21 mouse cellular contexts compared by ENCODE assay signal in genomic region chr6:83208050-83208400, GRCm38 (mm10). TPM values are rescaled to one million over a fixed set of nuclear protein-coding genes. Genes with fewer than 3 reads are reported as not detected.
"Had no signal": no experiment of that assay in that cellular context is flagged by ENCODE, and none has a peak within 500 bp of the region (broad histone marks: within the 10 kb centered on the region; RNA-seq: fewer than 3 reads in every experiment).

No protein-coding gene starts in this region.

- ATAC-seq: midbrain, embryonic 16.5 days had no signal

- DNase-seq: lung, adult 18-20 months; lung, embryonic 14.5 days; lung, postnatal 10 days; lung, postnatal 4 days; midbrain, embryonic 14.5 days; right cerebral cortex, postnatal 14 days; spleen, adult 18-20 months; thymus, adult 2 months; thymus, postnatal 25 days; thymus, postnatal 4 days had no signal

- H3K27me3 ChIP-seq: midbrain, embryonic 12.5 days; neural tube, embryonic 12.5 days; stomach, embryonic 15.5 days had no signal

- H3K27ac ChIP-seq: liver, embryonic 14.5 days; midbrain, embryonic 10.5 days; midbrain, embryonic 12.5 days; neural tube, embryonic 12.5 days; stomach, embryonic 15.5 days had no signal

- H3K4me2 ChIP-seq: lung, embryonic 14.5 days; midbrain, embryonic 12.5 days; neural tube, embryonic 12.5 days; stomach, embryonic 15.5 days had no signal

- H3K9ac ChIP-seq: liver, embryonic 14.5 days; lung, embryonic 14.5 days; midbrain, embryonic 12.5 days; neural tube, embryonic 12.5 days; stomach, embryonic 15.5 days had no signal

- H3K9me3 ChIP-seq: midbrain, embryonic 10.5 days; midbrain, embryonic 12.5 days; neural tube, embryonic 12.5 days; stomach, embryonic 15.5 days had no signal

- H3K4me3 ChIP-seq: midbrain, embryonic 10.5 days; midbrain, embryonic 12.5 days; neural tube, embryonic 12.5 days; stomach, embryonic 15.5 days had no signal

- H3K36me3 ChIP-seq: midbrain, embryonic 10.5 days; midbrain, embryonic 12.5 days; neural tube, embryonic 12.5 days; stomach, embryonic 15.5 days had no signal

RNA-seq across cellular contexts. Expression of gene Slc4a5, which starts 11.6 kb away (rescaled TPM):
- total RNA-seq: megakaryocyte-erythroid progenitor cell, adult 5-6 weeks; neutrophil, adult 5-6 weeks had no signal
- polyA plus RNA-seq: neural tube, embryonic 14.5 days; urinary bladder, adult 2 months had no signal

RNA-seq across cellular contexts. Expression of gene 1700003E16Rik, which starts 51.8 kb away (rescaled TPM):
- total RNA-seq: megakaryocyte, adult 5-6 weeks; neutrophil, adult 5-6 weeks had no signal

RNA-seq across cellular contexts. Expression of gene Wdr54, which starts 51.8 kb away (rescaled TPM):
- total RNA-seq: neutrophil, adult 5-6 weeks had no signal
